Mouse (Mus musculus) liver, embryonic 13.5 days (tissue): ENCODE results near the gene Dido1. TPM values are rescaled to one million over a fixed set of nuclear protein-coding genes. Genes with fewer than 3 reads are reported as not detected.

Experiments used
- ATAC-seq: fragments of 200-750 bp; cut with Nextera tagmentation; 2 replicates; pipeline ENCODE4 v1.8.0; 2017; ENCODE audit warnings: low read depth, mild to moderate bottlenecking, moderate number of reproducible peaks, moderate library complexity
- DNase-seq: peaks from one replicate; pipeline ENCODE4 v3.0.0; 2022
- H3K27ac ChIP-seq: fragments of 300-500 bp; sonication (generic); 2 replicates; pipeline ENCODE4 v1.5.1; 2015; ENCODE audit warnings: moderate library complexity, mild to moderate bottlenecking, inconsistent platforms
- H3K27me3 ChIP-seq: fragments of 300-500 bp; sonication (generic); 2 replicates; pipeline ENCODE4 v1.6.1; 2015; ENCODE audit warnings: mild to moderate bottlenecking, inconsistent platforms
- H3K36me3 ChIP-seq: fragments of 300-500 bp; sonication (generic); 2 replicates; pipeline ENCODE4 v1.6.1; 2015; ENCODE audit warnings: mild to moderate bottlenecking, inconsistent platforms
- H3K4me1 ChIP-seq: fragments of 300-500 bp; sonication (generic); replicated peaks from 2 replicates; pipeline ENCODE4 v1.6.1; 2015; ENCODE audit warnings: inconsistent platforms
- H3K4me2 ChIP-seq: fragments of 300-500 bp; sonication (generic); 2 replicates; pipeline ENCODE4 v1.6.1; 2015; ENCODE audit warnings: inconsistent platforms, mild to moderate bottlenecking, moderate library complexity
- H3K4me3 ChIP-seq: fragments of 300-500 bp; sonication (generic); replicated peaks from 2 replicates; pipeline ENCODE4 v1.5.1; 2015; ENCODE audit warnings: mild to moderate bottlenecking, inconsistent platforms
- H3K9ac ChIP-seq: fragments of 300-500 bp; sonication (generic); 2 replicates; pipeline ENCODE4 v1.6.1; 2015; ENCODE audit warnings: mild to moderate bottlenecking, inconsistent platforms
- H3K9me3 ChIP-seq: fragments of 300-500 bp; sonication (generic); replicated peaks from 2 replicates; pipeline ENCODE4 v1.6.1; 2016; ENCODE audit warnings: inconsistent platforms
- WGBS: fragments of 180-500 bp; shearing (Covaris S2); methylation state at CpG from one replicate; pipeline ENCODE4 v1.1.7; 2015; ENCODE audit not compliant: insufficient replicate concordance; 5-methylcytosine and 5-hydroxymethylcytosine counted together
- polyA plus RNA-seq: library from polyadenylated mRNA; unstranded; fragments of >200 nt; fragmentation: Nextera tagmentation; extraction: Ambion mirVana; gene quantifications from 2 replicates; pipeline ENCODE4 v1.2.1, GENCODE M21; 2015

The Dido1 gene
- polyA plus RNA-seq, 1 experiment from 2014 or later: 10.1 TPM

- no peak for DNase-seq
- Histone ChIP-seq H3K27ac (no peak overlapping the region), H3K4me1 (no peaks in the 10 kb centered on the region), H3K36me3 (0 out of 2 replicates have a peak, but pooled peaks cover 3% of the 10 kb centered on the region), H3K9ac (no peak overlapping the region), H3K9me3 (peaks cover 14% of the 10 kb centered on the region), H3K4me2 (peak overlapping the region; percentile 48), H3K27me3 (peaks cover 63% of the 10 kb centered on the region), H3K4me3 (peak overlapping the region; percentile 37)
- 4% methylated on average over 96 of the region's 112 CpGs for WGBS
- ATAC-seq: no peak
Measured at GRCm38 (mm10) chr2:180641576-180642554, 67.9 kb downstream of the Dido1 start.

- Histone ChIP-seq H3K9ac (no peak overlapping the region), H3K4me1 (no peaks in the 10 kb centered on the region), H3K27me3 (no peaks in the 10 kb centered on the region), H3K36me3 (no peaks in the 10 kb centered on the region), H3K4me3 (no peak overlapping the region), H3K27ac (no peak overlapping the region), H3K4me2 (no peak overlapping the region), H3K9me3 (no peaks in the 10 kb centered on the region)
- ATAC-seq (no peak), DNase-seq (no peak)
- WGBS: 63% methylated on average over 2 of the region's 2 CpGs
Measured at GRCm38 (mm10) chr2:180611882-180612281, 97.9 kb downstream of the Dido1 start.

GRCm38 (mm10) chr2:180610283-180610682 is 99.5 kb downstream of the Dido1 start:
- H3K36me3 ChIP-seq: no peaks in the 10 kb centered on the region
- H3K27ac ChIP-seq: peak overlapping the region; percentile 51; the same call in 1 of the 2 replicates
- 42% methylated on average over 4 of the region's 4 CpGs for WGBS
- ATAC-seq (peak; percentile 81), DNase-seq (no peak)
- no peak overlapping the region for H3K4me2 ChIP-seq
- no peaks in the 10 kb centered on the region for H3K4me1 ChIP-seq
- H3K27me3 ChIP-seq: no peaks in the 10 kb centered on the region
- no peak overlapping the region for H3K4me3 ChIP-seq
- H3K9ac ChIP-seq: no peak overlapping the region
- no peaks in the 10 kb centered on the region for H3K9me3 ChIP-seq

Other genes with a start within 250 kb of the Dido1 start
- 0.08 and 0.13 TPM in 2 replicates for gene Ntsr1, start 210.0 kb downstream of the Dido1 start, polyA plus RNA-seq
- 10.9 and 12.5 TPM in 2 replicates for gene Mrgbp, start 128.7 kb downstream of the Dido1 start, polyA plus RNA-seq
- 23.5 and 24.9 TPM in 2 replicates for gene Ogfr, start 120.8 kb downstream of the Dido1 start, polyA plus RNA-seq
- gene Col9a3, start 112.2 kb downstream of the Dido1 start, polyA plus RNA-seq: 1.5 and 2.1 TPM in 2 replicates
- not detected in 2 replicates for gene Tcfl5, start 67.3 kb downstream of the Dido1 start, polyA plus RNA-seq
- 116 and 126 TPM in 2 replicates for gene Gid8, start 118 bp upstream of the Dido1 start, polyA plus RNA-seq
- 4.8 and 5.5 TPM in 2 replicates for gene Slc17a9, start 15.3 kb upstream of the Dido1 start, polyA plus RNA-seq
- gene Bhlhe23, start 66.9 kb upstream of the Dido1 start, polyA plus RNA-seq: not detected in 2 replicates
- gene Ythdf1, start 210.9 kb upstream of the Dido1 start, polyA plus RNA-seq: 27.2 and 27.8 TPM in 2 replicates
- gene Birc7, start 219.0 kb upstream of the Dido1 start, polyA plus RNA-seq: not detected in 2 replicates
- gene Nkain4, start 244.7 kb upstream of the Dido1 start, polyA plus RNA-seq: 2.0 and 2.6 TPM in 2 replicates